Mouse (Mus musculus) brown adipose tissue, adult 24 weeks (tissue): ENCODE data around the gene Gm20388. TPM values are rescaled to one million over a fixed set of nuclear protein-coding genes. Genes with fewer than 3 reads are reported as not detected.

Source experiments
- H3K27ac ChIP-seq: fragments of 200-500 bp; replicated peaks from 2 replicates; pipeline ENCODE4 v1.5.1; 2012; ENCODE audit warnings: low read depth, mild to moderate bottlenecking, low read length
- H3K4me1 ChIP-seq: fragments of 200-500 bp; 2 replicates; pipeline ENCODE4 v1.6.1; 2012; ENCODE audit warnings: low read length, mixed read lengths; ENCODE audit not compliant: control insufficient read depth, insufficient read depth, insufficient read length
- H3K4me3 ChIP-seq: fragments of 200-500 bp; 2 replicates; pipeline ENCODE4 v1.5.1; 2012; ENCODE audit warnings: low read depth, mild to moderate bottlenecking, low read length, moderate library complexity; ENCODE audit not compliant: insufficient read depth
- polyA plus RNA-seq: library from polyadenylated mRNA; stranded (reverse); fragments of >200 nt; gene quantifications from 2 replicates; pipeline ENCODE4 v1.2.4, GENCODE M21; 2012; ENCODE audit not compliant: missing spikeins, insufficient read depth, insufficient read length

Gene Gm20388
- polyA plus RNA-seq, 1 experiment: 44.7 TPM

DNA sequence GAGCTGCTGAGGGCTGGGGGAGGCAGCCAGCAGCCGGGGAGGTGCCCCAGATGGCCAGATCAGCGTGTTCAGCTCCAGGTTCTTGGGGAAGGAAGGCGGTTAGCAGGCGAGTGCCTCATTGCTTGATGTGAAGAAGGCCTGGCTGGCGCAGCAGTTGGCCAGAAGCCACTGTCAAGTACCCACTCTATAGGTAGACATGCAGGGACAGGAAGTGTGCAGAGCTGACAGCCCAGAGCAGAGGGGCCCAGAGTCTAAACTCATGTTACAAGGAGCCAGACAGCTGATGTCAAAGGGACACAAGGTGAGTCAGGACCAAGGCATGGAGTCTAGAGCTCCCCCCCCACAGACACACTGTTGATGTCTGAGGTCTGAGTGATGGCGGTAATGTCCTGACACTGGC, 1639.4 kb downstream of the Gm20388 start:
- Histone ChIP-seq H3K27ac (no peak overlapping the region), H3K4me3 (no peak overlapping the region), H3K4me1 (no peaks in the 10 kb centered on the region)

DNA sequence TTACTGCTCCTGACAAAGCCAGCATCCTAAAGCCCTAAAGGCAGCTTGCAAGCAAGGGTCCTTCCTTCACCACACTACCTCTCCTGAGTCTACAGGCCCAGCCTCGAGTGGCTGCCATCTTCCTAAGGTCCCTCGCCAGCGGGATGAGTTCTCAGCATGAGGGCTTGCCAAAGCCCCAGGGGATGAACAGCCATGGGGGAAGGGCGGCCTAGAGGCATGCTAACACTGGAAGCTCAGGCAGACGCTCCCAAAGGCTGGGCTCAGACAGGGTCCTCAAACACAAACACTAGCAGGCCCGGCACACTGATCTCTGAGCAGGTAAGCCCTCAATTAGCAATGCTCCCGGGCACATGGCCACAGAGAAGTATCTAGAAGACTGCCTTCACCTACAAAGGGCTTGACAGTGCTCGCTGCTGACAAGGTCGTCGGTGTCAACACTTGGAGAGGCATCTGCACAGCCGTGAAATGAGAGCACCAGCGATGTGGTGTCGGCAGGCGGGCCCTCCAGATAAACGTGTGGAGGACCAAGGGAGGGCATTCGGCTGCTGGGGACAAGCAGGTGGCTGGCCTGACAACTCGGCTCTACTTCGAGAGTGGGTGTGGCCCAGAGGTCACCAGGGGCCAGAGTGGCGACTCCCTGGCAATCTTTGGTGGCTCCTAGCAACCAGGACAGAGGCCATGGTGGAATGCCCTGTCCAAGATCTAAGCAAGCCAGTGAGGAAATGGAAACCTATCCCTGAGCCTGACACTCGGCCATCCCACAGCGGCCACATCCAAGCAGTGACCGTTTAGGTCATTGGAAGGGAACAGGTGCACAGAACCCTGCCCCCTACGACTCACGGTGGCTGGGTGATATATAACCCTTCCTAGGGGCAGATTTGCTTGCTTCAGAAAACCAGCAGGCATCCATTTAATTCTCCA, 1640.7 kb downstream of the Gm20388 start:
- Histone ChIP-seq H3K27ac (no peak overlapping the region), H3K4me1 (no peaks in the 10 kb centered on the region)

DNA sequence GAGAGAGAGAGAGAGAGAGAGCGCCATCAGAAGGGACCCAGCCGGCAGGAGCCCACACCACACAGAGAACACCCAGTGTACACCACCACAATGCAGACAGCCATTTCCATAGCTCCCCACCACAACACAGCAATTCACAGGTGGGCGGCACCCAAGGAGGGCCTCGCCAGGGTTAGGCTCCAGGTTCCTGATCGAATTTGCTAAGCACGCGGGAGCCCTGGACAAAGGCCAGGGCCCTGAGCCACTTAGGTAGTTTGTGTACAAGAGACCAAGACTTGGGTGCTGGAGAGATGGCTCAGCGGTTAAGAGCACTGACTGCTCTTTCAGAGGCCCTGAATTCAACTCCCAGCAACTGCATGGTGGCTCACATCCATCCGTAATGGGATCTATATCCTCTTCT, 1641.9 kb downstream of the Gm20388 start:
- Histone ChIP-seq H3K4me1 (no peaks in the 10 kb centered on the region), H3K4me3 (no peak overlapping the region), H3K27ac (no peak overlapping the region)

More for the DNA sequence above, 1640.7 kb downstream of the Gm20388 start:
- no peak overlapping the region for H3K4me3 ChIP-seq

DNA sequence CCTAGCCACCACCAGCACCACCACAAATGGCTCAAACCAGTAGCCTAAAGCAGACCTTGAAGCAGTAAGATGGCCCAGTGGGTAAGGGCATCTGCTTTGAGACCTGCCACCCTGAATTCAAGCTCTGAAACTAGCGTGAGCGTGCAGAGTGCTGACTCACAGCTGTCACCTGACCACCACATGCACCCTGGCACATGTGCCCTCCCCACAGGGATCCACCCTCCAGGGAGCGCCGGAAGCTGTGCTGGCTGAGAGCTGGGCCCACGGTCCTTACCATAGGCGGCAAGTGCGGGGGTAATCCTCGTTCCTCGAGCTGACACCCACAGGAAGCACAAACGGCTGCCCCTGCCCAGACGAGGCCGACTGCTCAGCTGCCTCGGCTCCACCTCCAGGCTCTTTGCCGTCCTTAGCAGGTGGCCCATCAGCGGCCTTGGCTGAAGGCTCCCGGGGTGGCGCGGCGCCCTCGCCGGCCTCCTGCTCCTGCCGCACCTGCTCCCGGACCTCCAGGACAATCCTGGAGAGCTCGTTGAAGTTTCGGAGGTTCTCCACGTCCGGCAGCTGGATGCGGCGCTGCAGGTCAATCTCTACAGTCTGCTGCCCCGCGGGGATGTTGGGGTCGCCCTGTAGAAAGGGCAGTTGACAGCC, 1643.3 kb downstream of the Gm20388 start:
- Histone ChIP-seq H3K4me1 (no peaks in the 10 kb centered on the region), H3K27ac (no peak overlapping the region), H3K4me3 (no peak overlapping the region)

DNA sequence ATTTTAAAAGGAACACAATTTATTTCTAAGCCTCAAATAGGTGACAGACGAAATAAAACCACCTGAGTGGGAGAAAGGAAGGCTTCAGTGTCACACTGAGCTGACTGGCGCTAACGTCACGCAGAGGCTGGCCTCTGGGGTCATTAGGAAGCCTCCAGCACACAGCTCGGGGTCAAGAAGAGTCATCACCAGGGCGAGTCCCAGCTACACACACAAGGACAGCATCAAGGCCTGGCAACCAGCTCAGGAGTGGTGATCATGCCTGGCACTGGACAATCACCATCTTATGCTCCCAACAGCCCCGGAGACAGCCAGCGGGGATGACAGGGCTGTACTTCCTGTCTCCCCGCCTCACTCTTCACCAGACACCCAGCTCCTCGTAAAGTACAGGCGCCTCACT, 1647.1 kb downstream of the Gm20388 start:
- H3K4me1 ChIP-seq: peaks cover 8% of the 10 kb centered on the region; the same call in 1 of the 2 replicates
- no peak overlapping the region for H3K4me3 ChIP-seq
- no peak overlapping the region for H3K27ac ChIP-seq

DNA sequence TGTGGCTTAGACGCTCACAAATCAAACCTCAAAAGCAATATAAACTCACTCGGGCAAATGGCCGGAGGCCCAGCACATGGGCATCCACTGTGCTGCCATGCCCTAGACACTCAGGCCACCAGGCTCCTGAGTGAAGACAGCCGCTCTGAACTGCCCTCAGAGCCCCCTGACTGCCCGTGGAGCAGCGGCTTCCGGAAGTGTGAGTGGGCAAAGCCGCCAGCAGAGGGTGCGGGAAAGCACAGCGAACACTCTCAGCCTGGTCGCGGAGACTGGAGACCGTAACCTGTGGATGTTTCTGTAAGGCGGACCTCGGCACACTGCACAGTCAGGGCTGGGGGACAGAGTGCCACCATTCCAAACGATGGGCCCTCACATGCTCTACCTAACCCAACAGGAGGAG, 1647.9 kb downstream of the Gm20388 start:
- no peak overlapping the region for H3K4me3 ChIP-seq
- no peak overlapping the region for H3K27ac ChIP-seq
- H3K4me1 ChIP-seq: peaks cover 9% of the 10 kb centered on the region; the same call in 1 of the 2 replicates

DNA sequence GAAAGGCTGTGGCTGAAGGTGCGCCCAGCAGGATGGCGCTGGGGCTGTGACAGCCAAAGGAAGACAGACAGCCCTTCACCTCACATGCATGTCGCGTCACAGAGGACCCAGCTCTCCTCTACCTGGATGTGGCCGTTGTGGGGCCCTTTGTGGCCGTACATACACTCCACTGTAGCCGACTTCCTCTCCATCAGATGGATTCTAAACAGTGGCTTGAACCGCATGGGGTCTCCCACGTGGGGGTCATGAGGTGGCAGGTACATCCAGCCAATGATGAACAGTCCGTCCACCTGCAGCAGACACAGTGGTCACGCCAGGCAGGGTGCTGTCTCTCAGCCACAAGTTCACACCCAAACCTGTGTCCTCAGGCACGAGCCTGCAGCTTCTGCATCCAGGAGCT, 1649.2 kb downstream of the Gm20388 start:
- Histone ChIP-seq H3K27ac (no peak overlapping the region), H3K4me3 (no peak overlapping the region), H3K4me1 (peaks cover 9% of the 10 kb centered on the region; the same call in 1 of the 2 replicates)

DNA sequence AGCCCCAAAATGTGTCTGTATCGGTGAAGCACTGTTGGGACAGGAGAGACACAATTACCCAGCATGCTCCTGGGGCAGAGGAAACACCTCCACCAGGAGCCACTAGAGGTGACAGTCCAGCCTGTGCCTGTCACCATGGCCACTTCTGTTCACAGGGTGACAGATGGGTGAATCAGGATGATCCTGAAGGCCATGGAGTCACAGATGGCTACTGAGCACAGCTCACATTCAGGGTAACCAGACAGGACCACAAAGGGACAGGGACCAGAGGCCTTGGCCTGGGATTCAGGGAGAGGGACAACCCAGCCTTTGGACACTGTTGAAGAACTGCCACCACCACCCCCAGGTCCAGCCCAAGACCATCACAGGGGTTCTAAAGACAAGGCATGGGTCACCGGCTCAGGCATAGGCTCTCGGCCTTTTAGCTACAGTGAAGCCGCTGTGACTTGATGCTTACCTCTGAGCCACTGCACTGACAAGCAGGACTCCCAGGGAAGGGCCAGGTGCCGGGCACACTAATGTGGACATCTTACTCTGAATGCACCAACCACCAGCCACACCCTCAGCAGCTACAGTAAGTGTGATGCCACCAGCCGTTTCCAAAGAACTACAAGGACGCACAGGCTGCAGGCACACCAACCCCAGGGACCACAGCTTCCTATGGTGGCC, 1649.9 kb downstream of the Gm20388 start:
- Histone ChIP-seq H3K4me1 (peaks cover 9% of the 10 kb centered on the region; the same call in 1 of the 2 replicates), H3K4me3 (no peak overlapping the region), H3K27ac (no peak overlapping the region)

DNA sequence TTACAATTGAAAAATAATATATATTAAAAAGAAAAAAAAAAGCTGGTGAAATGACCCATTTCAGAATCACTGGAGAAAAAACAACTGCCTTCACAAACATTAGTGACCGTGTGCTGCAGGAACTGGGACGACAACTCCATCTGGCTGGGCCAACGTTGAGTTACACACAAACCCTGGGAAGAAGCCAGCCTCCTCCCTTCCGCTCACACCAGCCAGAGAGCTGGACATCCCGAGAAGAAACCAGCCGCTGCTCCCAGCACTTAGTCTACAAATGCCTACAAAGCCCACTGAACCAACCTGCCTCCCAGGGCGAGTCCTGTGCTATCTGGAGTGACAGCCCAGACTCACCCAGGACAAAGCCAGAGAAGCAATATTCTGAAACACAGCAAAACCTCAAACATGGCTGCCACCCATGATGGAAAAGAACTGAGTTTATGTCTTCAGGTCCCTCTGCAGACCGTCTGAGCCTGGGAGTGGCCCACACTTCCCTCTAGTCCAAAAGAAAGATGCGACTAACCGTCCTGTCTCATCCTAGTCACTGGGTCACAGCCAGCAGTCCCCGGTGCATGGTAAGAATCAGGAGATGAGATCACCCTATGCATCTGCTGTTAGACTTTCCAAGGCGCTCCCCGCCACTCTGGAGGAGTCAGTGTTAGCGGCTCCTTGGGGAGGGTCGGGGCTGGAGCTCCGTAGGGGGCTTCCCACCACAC, 1651.2 kb downstream of the Gm20388 start:
- H3K4me1 ChIP-seq: peaks cover 9% of the 10 kb centered on the region; the same call in 1 of the 2 replicates
- 0 out of 2 replicates have a peak overlapping the region, but pooled peaks have one; percentile 3 for H3K4me3 ChIP-seq
- H3K27ac ChIP-seq: peak overlapping the region; percentile 46; the same call in 1 of the 2 replicates

DNA sequence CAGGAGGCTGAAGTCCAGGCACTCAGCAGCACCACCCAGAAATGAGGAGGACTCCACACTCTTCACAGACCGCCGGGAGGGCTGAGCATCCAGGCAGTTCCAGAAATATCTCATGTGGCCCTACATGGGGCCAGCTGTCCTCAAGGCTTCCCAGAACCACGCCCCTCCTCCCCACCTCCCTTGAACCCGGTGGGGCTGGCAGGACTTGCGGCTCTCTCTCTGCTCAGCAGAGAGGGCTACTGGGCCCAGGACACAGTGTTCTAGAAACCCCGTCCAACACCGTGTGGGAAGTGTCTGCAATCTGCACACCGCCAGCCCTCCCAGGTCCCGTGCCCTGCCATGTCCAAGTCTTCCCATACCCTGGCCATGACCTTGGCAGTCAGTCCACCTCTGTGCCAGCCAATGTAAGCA, 1652.3 kb downstream of the Gm20388 start:
- H3K4me3 ChIP-seq: no peak overlapping the region
- H3K4me1 ChIP-seq: peaks cover 12% of the 10 kb centered on the region; the same call in 1 of the 2 replicates
- H3K27ac ChIP-seq: peak overlapping the region; percentile 37

DNA sequence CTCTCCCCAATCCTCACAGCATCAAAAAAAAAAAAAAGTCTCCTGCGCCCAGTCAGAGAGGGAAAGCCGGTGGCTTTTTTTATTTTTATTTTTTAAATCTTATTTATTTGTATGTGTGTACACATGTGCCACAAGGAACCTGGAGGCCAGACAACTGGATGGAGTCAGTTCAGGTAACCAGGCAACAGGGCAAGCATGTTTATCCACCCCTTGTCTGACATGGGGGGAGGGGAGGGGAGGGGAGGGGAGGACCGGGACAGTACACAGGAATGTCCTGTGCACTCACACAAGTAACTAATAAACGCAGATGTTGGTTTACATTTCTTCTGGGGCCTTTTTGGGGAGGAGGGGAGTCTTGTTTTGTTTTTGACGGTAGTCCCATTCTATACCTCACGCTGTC, 1653.1 kb downstream of the Gm20388 start:
- Histone ChIP-seq H3K4me3 (no peak overlapping the region), H3K4me1 (peaks cover 15% of the 10 kb centered on the region; the same call in 1 of the 2 replicates), H3K27ac (0 out of 2 replicates have a peak overlapping the region, but pooled peaks have one; percentile 37)

DNA sequence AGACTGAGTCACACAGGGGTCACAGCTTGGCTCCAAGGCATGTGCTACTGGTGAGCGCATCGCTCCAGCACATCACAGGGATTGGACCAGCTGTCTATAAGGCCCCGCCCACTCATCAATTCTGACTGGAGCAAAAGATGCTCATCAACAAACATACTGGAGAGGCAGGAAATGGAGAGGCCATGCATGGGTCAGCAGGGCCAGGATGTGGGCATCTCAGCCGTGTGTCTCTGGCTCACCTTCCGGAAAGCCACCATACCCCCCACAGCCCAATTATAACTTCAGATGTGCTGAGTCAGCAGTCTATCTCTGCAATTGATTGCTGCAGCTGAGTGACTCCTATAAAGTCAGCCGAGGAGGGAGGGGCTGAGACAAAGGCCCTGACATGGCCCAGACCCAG, 1657.7 kb downstream of the Gm20388 start:
- H3K27ac ChIP-seq: no peak overlapping the region

DNA sequence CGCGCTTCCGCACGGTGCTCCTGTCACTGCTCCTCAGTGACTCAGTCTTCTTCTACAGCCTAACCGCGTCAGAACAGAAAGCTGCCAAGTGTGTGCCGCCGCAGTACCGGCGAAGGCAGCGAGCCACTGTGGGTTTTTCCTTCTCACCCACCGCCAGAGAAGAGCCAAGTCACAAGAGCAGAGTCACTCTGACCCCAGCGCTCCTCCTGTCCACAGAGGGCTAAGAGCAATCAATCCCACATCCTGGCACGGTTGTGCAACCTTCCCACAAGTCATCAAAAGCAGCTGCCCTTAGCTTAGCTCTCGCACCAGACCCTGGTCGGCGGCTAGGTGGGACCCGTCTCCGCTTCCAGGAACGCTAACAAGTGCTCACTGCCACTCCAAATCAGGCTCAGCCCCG, 1659.7 kb downstream of the Gm20388 start:
- Histone ChIP-seq H3K4me3 (peak overlapping the region; percentile 19; the same call in 1 of the 2 replicates), H3K4me1 (peaks cover 25% of the 10 kb centered on the region), H3K27ac (no peak overlapping the region; the same call in 1 of the 2 replicates)

More for the DNA sequence above, 1657.7 kb downstream of the Gm20388 start:
- H3K4me1 ChIP-seq: peaks cover 22% of the 10 kb centered on the region
- H3K4me3 ChIP-seq: no peak overlapping the region

DNA sequence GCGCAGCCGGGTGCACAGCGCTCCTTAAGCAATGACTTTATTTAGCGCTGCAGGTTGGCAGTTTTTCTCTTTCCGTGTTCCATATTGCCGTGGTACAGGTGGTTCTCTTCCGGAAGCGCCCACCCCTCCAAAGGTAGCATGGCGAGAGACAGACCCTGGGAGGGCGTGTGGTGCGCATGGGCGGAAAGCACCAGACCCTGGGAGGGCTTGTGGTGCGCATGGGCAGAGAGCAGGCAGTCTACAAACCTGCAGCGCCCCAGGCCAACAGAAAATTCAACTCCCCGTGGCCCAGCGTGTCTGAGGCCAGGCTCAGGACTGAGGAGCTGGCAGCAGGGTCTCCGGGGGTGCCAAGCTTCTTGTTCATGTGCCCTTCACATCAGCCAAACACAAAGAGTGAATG, 1660.2 kb downstream of the Gm20388 start:
- Histone ChIP-seq H3K27ac (peak overlapping the region; percentile 31), H3K4me3 (no peak overlapping the region; the same call in 1 of the 2 replicates), H3K4me1 (peaks cover 25% of the 10 kb centered on the region)
